Mouse (Mus musculus): ENCODE measurements at regions not wholly inside any gene's neighbourhood (a gene's known extent, or its start where the extent isn't known, plus 50 kb on each side); places are given as distances from the start of the nearest gene placed in this dataset.

DNA sequence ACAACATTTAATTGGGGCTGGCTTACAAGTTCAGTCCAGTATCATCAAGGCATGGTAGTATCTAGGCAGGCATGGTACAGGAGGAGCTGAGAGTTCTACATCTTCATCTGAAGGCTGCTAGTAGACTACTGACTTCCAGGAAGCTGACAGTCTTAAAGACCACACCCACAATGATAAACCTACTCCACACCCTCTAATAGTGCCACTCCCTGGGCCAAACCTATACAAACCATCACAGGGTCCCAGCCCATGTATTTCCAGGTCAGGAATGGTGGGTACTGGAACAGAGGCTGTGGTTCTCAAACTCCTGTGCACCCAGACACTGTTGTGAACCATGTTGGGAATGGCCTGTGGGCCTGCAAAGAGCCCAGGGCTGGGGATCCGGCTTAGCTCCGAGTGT, 55.2 kb upstream of the Eif4g2 start:
- no peaks in the 10 kb centered on the region for H3K27me3 ChIP-seq (ENCODE audit: insufficient read depth, low read length)
- no peak for TF ChIP-seq CTCF (IDR thresholded peaks at IDR 0.05)
- WGBS = 97% methylated on average over 2 of the region's 2 CpGs

DNA sequence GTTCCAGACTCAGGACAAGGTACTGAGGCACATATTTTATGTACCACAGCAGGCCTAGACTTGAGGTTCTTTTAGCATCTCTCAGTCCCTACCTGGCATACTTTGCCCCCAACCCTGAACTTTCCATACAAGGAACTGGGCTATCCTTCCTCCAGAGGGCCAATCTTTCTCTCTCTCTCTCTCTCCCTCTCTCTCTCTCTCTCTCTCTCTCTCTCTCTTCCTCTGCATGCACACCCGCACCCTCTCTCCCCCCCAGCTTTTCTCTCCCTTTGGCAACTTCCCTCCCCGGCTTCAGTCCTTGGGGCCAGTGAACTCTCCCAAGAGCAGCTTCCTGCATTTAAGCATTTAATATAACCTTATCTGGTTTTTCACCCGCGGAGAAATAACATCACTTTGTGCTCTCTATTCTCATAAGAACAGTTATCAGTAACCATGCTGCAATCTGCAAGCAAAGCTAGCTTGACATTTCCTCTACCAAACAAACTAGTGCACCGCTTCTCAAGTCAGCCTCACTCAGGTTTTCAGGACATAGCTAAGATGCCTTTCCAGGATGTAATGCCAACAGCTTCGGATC, 53.3 kb upstream of the Eif4g2 start:
- no peak overlapping the region for H3K4me3 ChIP-seq (ENCODE audit: low read depth, low read length)
- no peak for TF ChIP-seq CTCF (IDR thresholded peaks at IDR 0.05)
- H3K27ac ChIP-seq (ENCODE audit: low read depth, low read length) = no peak overlapping the region
- 76% methylated on average over 6 of the region's 6 CpGs for WGBS
- no peaks in the 10 kb centered on the region for H3K9me3 ChIP-seq (ENCODE audit: low read length)
- no peaks in the 10 kb centered on the region for H3K4me1 ChIP-seq (ENCODE audit: insufficient read depth, low read length)
- no peak overlapping the region for H3K4me2 ChIP-seq (ENCODE audit: low read depth, low read length, poor library complexity, severe bottlenecking)
- DNase-seq (ENCODE audit: low spot score) (no peak), ATAC-seq (ENCODE audit: low FRiP score) (no peak)
- no peak overlapping the region for H3K9ac ChIP-seq (replicated peaks; ENCODE audit: low read length, poor library complexity, severe bottlenecking)
- no peaks in the 10 kb centered on the region for H3K36me3 ChIP-seq (ENCODE audit: insufficient read depth, low read length)
- H3K27me3 ChIP-seq (ENCODE audit: insufficient read depth, low read length) = no peaks in the 10 kb centered on the region

More for the DNA sequence above, 55.2 kb upstream of the Eif4g2 start:
- no peaks in the 10 kb centered on the region for H3K9me3 ChIP-seq (ENCODE audit: low read length)
- H3K4me2 ChIP-seq (ENCODE audit: low read depth, low read length, poor library complexity, severe bottlenecking) = no peak overlapping the region
- no peak overlapping the region for H3K4me3 ChIP-seq (ENCODE audit: low read depth, low read length)
- H3K9ac ChIP-seq (replicated peaks; ENCODE audit: low read length, poor library complexity, severe bottlenecking) = no peak overlapping the region
- DNase-seq (ENCODE audit: low spot score) (no peak), ATAC-seq (ENCODE audit: low FRiP score) (no peak)
- H3K27ac ChIP-seq (ENCODE audit: low read depth, low read length) = no peak overlapping the region
- no peaks in the 10 kb centered on the region for H3K36me3 ChIP-seq (ENCODE audit: insufficient read depth, low read length)
- H3K4me1 ChIP-seq (ENCODE audit: insufficient read depth, low read length) = no peaks in the 10 kb centered on the region

DNA sequence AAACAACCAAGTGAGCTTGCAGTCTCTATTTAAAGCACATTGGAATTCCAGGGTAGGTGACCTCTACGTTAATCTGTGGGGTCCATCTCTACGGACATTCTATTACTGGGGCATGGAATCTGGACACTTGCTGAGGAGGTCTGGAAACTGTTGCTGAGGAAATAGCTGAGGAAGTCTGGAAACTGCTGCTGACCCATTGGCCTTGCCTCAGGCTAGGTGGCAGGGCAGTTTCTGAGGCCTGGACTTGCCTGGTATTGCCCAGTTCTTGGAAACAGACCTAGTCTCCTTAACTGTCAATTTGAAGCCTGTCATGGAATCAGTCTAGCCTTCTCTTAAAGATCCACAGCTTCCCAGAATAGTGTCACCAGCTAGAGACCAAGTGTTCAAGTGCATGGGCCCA, 51.7 kb upstream of the Eif4g2 start:
- no peak for TF ChIP-seq CTCF (IDR thresholded peaks at IDR 0.05)
- WGBS = 88% methylated on average over 2 of the region's 2 CpGs
- DNase-seq (ENCODE audit: low spot score) (no peak), ATAC-seq (ENCODE audit: low FRiP score) (no peak)
- Histone ChIP-seq H3K4me1 (ENCODE audit: insufficient read depth, low read length) (no peaks in the 10 kb centered on the region), H3K4me2 (ENCODE audit: low read depth, low read length, poor library complexity, severe bottlenecking) (no peak overlapping the region), H3K36me3 (ENCODE audit: insufficient read depth, low read length) (no peaks in the 10 kb centered on the region), H3K9me3 (ENCODE audit: low read length) (no peaks in the 10 kb centered on the region), H3K9ac (replicated peaks; ENCODE audit: low read length, poor library complexity, severe bottlenecking) (no peak overlapping the region), H3K4me3 (ENCODE audit: low read depth, low read length) (no peak overlapping the region), H3K27me3 (ENCODE audit: insufficient read depth, low read length) (no peaks in the 10 kb centered on the region), H3K27ac (ENCODE audit: low read depth, low read length) (no peak overlapping the region)
